Mouse (Mus musculus): Measurements from ENCODE around the gene Def6.
"Not testable (repeated sequence)": the region's sequence is repeated elsewhere in the genome, so short reads cannot be mapped to it uniquely, and the experiment has no call there.

Def6 gene

GRCm38 (mm10) chr17:28209457-28210110 is 2.0 kb downstream of the Def6 start:
- no peak for DNase-seq

GRCm38 (mm10) chr17:28211921-28212341 is 4.4 kb downstream of the Def6 start:
- peak; percentile 94 for DNase-seq

GRCm38 (mm10) chr17:28212391-28212790 is 4.8 kb downstream of the Def6 start:
- no peak for DNase-seq

GRCm38 (mm10) chr17:28213236-28213635 is 5.7 kb downstream of the Def6 start:
- DNase-seq: no peak

- no peak for DNase-seq
Measured at GRCm38 (mm10) chr17:28216791-28217190, 9.2 kb downstream of the Def6 start.

GRCm38 (mm10) chr17:28217721-28218649 is 10.4 kb downstream of the Def6 start:
- peak; percentile 95 for DNase-seq

GRCm38 (mm10) chr17:28222463-28222862 is 14.9 kb downstream of the Def6 start:
- not testable (repeated sequence) for DNase-seq

GRCm38 (mm10) chr17:28223561-28224391 is 16.2 kb downstream of the Def6 start:
- DNase-seq: peak; percentile 100

- no peak for DNase-seq
Measured at GRCm38 (mm10) chr17:28224615-28225014, 17.0 kb downstream of the Def6 start.

- peak; percentile 98 for DNase-seq
Measured at GRCm38 (mm10) chr17:28226014-28226413, 18.4 kb downstream of the Def6 start.

- DNase-seq: no peak
Measured at GRCm38 (mm10) chr17:28230486-28230885, 22.9 kb downstream of the Def6 start.

- DNase-seq: no peak
Measured at GRCm38 (mm10) chr17:28231026-28231736, 23.6 kb downstream of the Def6 start.

GRCm38 (mm10) chr17:28232475-28233060 is 25.0 kb downstream of the Def6 start, which contains the start of gene Ppard:
Gene Ppard (plus strand): TSS chr17:28232700.
- DNase-seq: peak; percentile 100

GRCm38 (mm10) chr17:28233091-28233731 is 25.6 kb downstream of the Def6 start:
- DNase-seq: peak; percentile 96

GRCm38 (mm10) chr17:28234641-28235040 is 27.1 kb downstream of the Def6 start:
- no peak for DNase-seq

- peak; percentile 98 for DNase-seq
Measured at GRCm38 (mm10) chr17:28235982-28236635, 28.5 kb downstream of the Def6 start.

GRCm38 (mm10) chr17:28236636-28237015 is 29.0 kb downstream of the Def6 start:
- no peak for DNase-seq

- DNase-seq: no peak
Measured at GRCm38 (mm10) chr17:28237362-28237761, 29.8 kb downstream of the Def6 start.

- DNase-seq: no peak
Measured at GRCm38 (mm10) chr17:28237874-28238273, 30.3 kb downstream of the Def6 start.

GRCm38 (mm10) chr17:28240846-28241245 is 33.3 kb downstream of the Def6 start:
- no peak for DNase-seq

- no peak for DNase-seq
Measured at GRCm38 (mm10) chr17:28242296-28242695, 34.7 kb downstream of the Def6 start.
